Mouse (Mus musculus) stomach, embryonic 14.5 days (tissue): Measurements from ENCODE around the gene Lrrc49. TPM values are rescaled to one million over a fixed set of nuclear protein-coding genes. Genes with fewer than 3 reads are reported as not detected.

Source experiments
- ATAC-seq: fragments of 200-750 bp; cut with Nextera tagmentation; 2 replicates; pipeline ENCODE4 v1.8.0; 2017; ENCODE audit warnings: low read depth, moderate TSS enrichment; ENCODE audit not compliant: insufficient number of reproducible peaks, insufficient read depth, low FRiP score
- H3K27ac ChIP-seq: fragments of 300-500 bp; sonication (generic); 2 replicates; pipeline ENCODE4 v1.5.1; 2014; ENCODE audit warnings: mild to moderate bottlenecking, low read length, moderate library complexity, mixed read lengths
- H3K27me3 ChIP-seq: fragments of 300-500 bp; sonication (generic); 2 replicates; pipeline ENCODE4 v1.6.1; 2014; ENCODE audit warnings: low read length, control low read depth, mixed read lengths; ENCODE audit not compliant: control insufficient read depth, insufficient read depth
- H3K36me3 ChIP-seq: fragments of 300-500 bp; sonication (generic); 2 replicates; pipeline ENCODE4 v1.6.1; 2014; ENCODE audit warnings: mild to moderate bottlenecking, control low read depth, low read length, moderate library complexity, mixed read lengths; ENCODE audit not compliant: control insufficient read depth, insufficient read depth
- H3K4me1 ChIP-seq: fragments of 300-500 bp; sonication (generic); 2 replicates; pipeline ENCODE4 v1.6.1; 2014; ENCODE audit warnings: low read length, control low read depth, mixed read lengths; ENCODE audit not compliant: control insufficient read depth, insufficient read depth
- H3K4me2 ChIP-seq: fragments of 300-500 bp; sonication (generic); replicated peaks from 2 replicates; pipeline ENCODE4 v1.6.1; 2014; ENCODE audit warnings: low read depth, low read length, control low read depth
- H3K4me3 ChIP-seq: fragments of 300-500 bp; sonication (generic); 2 replicates; pipeline ENCODE4 v1.5.1; 2014; ENCODE audit warnings: low read depth, low read length, control low read depth
- H3K9ac ChIP-seq: fragments of 300-500 bp; sonication (generic); replicated peaks from 2 replicates; pipeline ENCODE4 v1.6.1; 2014; ENCODE audit warnings: low read depth, mild to moderate bottlenecking, control low read depth, low read length, moderate library complexity, mixed read lengths
- H3K9me3 ChIP-seq: fragments of 300-500 bp; sonication (generic); 2 replicates; pipeline ENCODE4 v1.6.1; 2016; ENCODE audit warnings: low read depth, low read length, control low read depth; ENCODE audit not compliant: control insufficient read depth
- WGBS: fragments of 180-500 bp; shearing (Covaris S2); extraction: QIAGEN DNeasy Blood & Tissue Kit; methylation state at CpG from one replicate; pipeline ENCODE4 v1.1.7; 2014; 5-methylcytosine and 5-hydroxymethylcytosine counted together
- polyA plus RNA-seq: library from polyadenylated mRNA; unstranded; fragments of >200 nt; fragmentation: Nextera tagmentation; extraction: Ambion mirVana; gene quantifications from 2 replicates; pipeline ENCODE4 v1.2.1, GENCODE M21; 2014

The Lrrc49 gene
- polyA plus RNA-seq, 1 experiment from 2014 or later, result 23.3 TPM

GRCm38 (mm10) chr9:60519601-60520000 lies 168.4 kb downstream of the Lrrc49 start:
- H3K4me1 ChIP-seq, result peaks cover 39% of the 10 kb centered on the region
- H3K4me3 ChIP-seq, result 0 out of 2 replicates have a peak overlapping the region, but pooled peaks have one; percentile 52
- H3K36me3 ChIP-seq, result no peaks in the 10 kb centered on the region
- no peak overlapping the region; the same call in 1 of the 2 replicates for H3K9ac ChIP-seq
- no peak for ATAC-seq
- 29% methylated on average over 3 of the region's 3 CpGs for WGBS
- H3K27me3 ChIP-seq, result no peaks in the 10 kb centered on the region
- no peaks in the 10 kb centered on the region for H3K9me3 ChIP-seq
- no peak overlapping the region; the same call in 1 of the 2 replicates for H3K27ac ChIP-seq
- H3K4me2 ChIP-seq, result peak overlapping the region; percentile 74

Other genes starting within 250 kb of the Lrrc49 start
- gene Thsd4, start 166.1 kb downstream of the Lrrc49 start, polyA plus RNA-seq, result 25.8 and 27.2 TPM in 2 replicates
- gene Larp6, start 24.8 kb upstream of the Lrrc49 start, polyA plus RNA-seq, result 2.2 and 2.7 TPM in 2 replicates
- gene Uaca, start 106.4 kb upstream of the Lrrc49 start, polyA plus RNA-seq, result 12.5 and 20.6 TPM in 2 replicates